Mouse (Mus musculus) pancreas, adult 10 weeks (tissue): Measurements from ENCODE around the gene Naalad2. TPM values are rescaled to one million over a fixed set of nuclear protein-coding genes. Genes with fewer than 3 reads are reported as not detected.

Experiments used
- polyA plus RNA-seq: library from polyadenylated mRNA; stranded (reverse); fragments of 350-450 nt; fragmentation: Illumina TruSeq; extraction: RNeasy Lipid Tissue Mini Kit (QIAGEN cat#74804); gene quantifications from one replicate; pipeline ENCODE4 v1.2.3, GENCODE M21; 2015; ENCODE audit warnings: low read depth, low replicate concordance; ENCODE audit not compliant: insufficient read depth

Naalad2 gene
- 3.6 TPM for polyA plus RNA-seq

GRCm38 (mm10) chr9:18402895-18403294, at the start of gene Naalad2:
Gene Naalad2, minus strand, starts transcription at chr9:18402995.

GRCm38 (mm10) chr9:18430354-18430753, 27.6 kb upstream of the Naalad2 start, which contains the start of gene Mbd3l2:
Gene Mbd3l2, plus strand, starts transcription at chr9:18430654.

GRCm38 (mm10) chr9:18404118-18404517, 1.3 kb upstream of the Naalad2 start, which contains the start of gene Ubtfl1:
Gene Ubtfl1, plus strand, starts transcription at chr9:18404418.

GRCm38 (mm10) chr9:18291571-18292429, 111.0 kb downstream of the Naalad2 start, which contains the start of gene Chordc1:
Gene Chordc1, plus strand, starts transcription at chr9:18292125.

Other genes with a start within 250 kb of the Naalad2 start
- 8.9 TPM for gene Chordc1, start 110.9 kb downstream of the Naalad2 start, polyA plus RNA-seq
- gene Ubtfl1, start 1.4 kb upstream of the Naalad2 start, polyA plus RNA-seq: not detected
- not detected for gene Mbd3l2, start 27.7 kb upstream of the Naalad2 start, polyA plus RNA-seq
- not detected for gene Zfp558, start 75.3 kb upstream of the Naalad2 start, polyA plus RNA-seq
- gene Mbd3l1, start 75.4 kb upstream of the Naalad2 start, polyA plus RNA-seq: not detected